Mouse (Mus musculus) stomach, embryonic 15.5 days (tissue): ENCODE results near the gene Bcl9l. TPM values are rescaled to one million over a fixed set of nuclear protein-coding genes. Genes with fewer than 3 reads are reported as not detected.

Source experiments
- ATAC-seq: fragments of 200-750 bp; cut with Nextera tagmentation; 2 replicates; pipeline ENCODE4 v1.8.0; 2017; ENCODE audit warnings: low read depth, moderate number of reproducible peaks, moderate TSS enrichment; ENCODE audit not compliant: insufficient read depth, low FRiP score
- H3K27ac ChIP-seq: fragments of 300-500 bp; sonication (generic); 2 replicates; pipeline ENCODE4 v1.5.1; 2015; ENCODE audit warnings: mild to moderate bottlenecking, inconsistent platforms
- H3K27me3 ChIP-seq: fragments of 300-500 bp; sonication (generic); replicated peaks from 2 replicates; pipeline ENCODE4 v1.6.1; 2015; ENCODE audit warnings: inconsistent platforms
- H3K36me3 ChIP-seq: fragments of 300-500 bp; sonication (generic); 2 replicates; pipeline ENCODE4 v1.6.1; 2015; ENCODE audit warnings: inconsistent platforms
- H3K4me1 ChIP-seq: fragments of 300-500 bp; sonication (generic); 2 replicates; pipeline ENCODE4 v1.6.1; 2015; ENCODE audit warnings: inconsistent platforms
- H3K4me2 ChIP-seq: fragments of 300-500 bp; sonication (generic); 2 replicates; pipeline ENCODE4 v1.6.1; 2015; ENCODE audit warnings: mild to moderate bottlenecking, inconsistent platforms
- H3K4me3 ChIP-seq: fragments of 300-500 bp; sonication (generic); replicated peaks from 2 replicates; pipeline ENCODE4 v1.5.1; 2015; ENCODE audit warnings: inconsistent platforms
- H3K9ac ChIP-seq: fragments of 300-500 bp; sonication (generic); 2 replicates; pipeline ENCODE4 v1.6.1; 2015; ENCODE audit warnings: inconsistent platforms
- H3K9me3 ChIP-seq: fragments of 300-500 bp; sonication (generic); 2 replicates; pipeline ENCODE4 v1.6.1; 2016; ENCODE audit warnings: inconsistent platforms
- WGBS: fragments of 180-500 bp; shearing (Covaris S2); methylation state at CpG from one replicate; pipeline ENCODE4 v1.1.7; 2015; 5-methylcytosine and 5-hydroxymethylcytosine counted together
- polyA plus RNA-seq: library from polyadenylated mRNA; unstranded; fragments of >200 nt; fragmentation: Nextera tagmentation; extraction: Ambion mirVana; gene quantifications from 2 replicates; pipeline ENCODE4 v1.2.1, GENCODE M21; 2015

Bcl9l gene
- polyA plus RNA-seq, 1 experiment from 2014 or later, result 12.0 TPM

DNA sequence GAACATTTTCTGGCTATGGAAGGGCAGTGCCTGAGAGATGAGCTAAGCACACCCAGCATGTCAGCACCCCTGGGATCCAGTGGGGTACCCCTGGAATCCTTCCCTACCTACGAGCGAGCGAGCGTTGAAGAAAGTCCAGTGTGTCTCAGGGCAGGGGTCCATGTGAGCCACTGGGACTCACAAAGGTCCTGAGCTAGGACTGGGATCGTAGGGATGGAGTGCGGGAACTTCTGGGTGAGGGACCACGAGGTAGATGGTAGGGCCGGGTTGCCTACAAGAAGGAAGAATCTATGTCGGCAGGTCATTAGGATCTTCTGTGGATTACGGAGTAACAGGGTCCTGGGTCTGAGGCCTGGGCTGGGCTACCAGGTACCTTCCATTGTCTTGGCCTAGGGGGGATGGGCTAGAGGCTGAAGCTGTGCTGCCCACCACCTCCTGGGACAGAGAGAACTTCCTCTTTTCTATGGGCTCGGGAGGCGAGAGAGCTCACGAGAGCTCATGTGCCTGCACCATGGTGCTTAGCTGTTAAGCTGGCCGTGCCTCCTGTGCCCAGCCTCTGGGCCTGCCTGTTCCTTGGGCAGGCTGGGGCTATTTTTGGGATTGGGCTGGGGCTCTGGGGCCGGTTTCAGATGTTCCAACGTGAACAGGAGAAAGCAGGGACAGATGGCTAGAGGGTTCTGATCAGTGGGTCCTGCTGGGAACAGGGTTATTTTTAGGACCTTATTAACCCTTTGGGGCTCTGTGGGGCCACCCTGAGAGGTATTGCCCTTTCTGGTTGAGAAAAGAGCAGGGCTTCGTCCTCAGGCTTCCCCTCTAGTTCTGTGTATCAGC lies 10.2 kb downstream of the Bcl9l start:
- Histone ChIP-seq H3K4me3 (no peak overlapping the region), H3K4me1 (peaks cover 98% of the 10 kb centered on the region), H3K27me3 (no peaks in the 10 kb centered on the region), H3K4me2 (peak overlapping the region; percentile 8; the same call in 1 of the 2 replicates), H3K9me3 (no peaks in the 10 kb centered on the region), H3K27ac (no peak overlapping the region), H3K36me3 (no peaks in the 10 kb centered on the region; the same call in 1 of the 2 replicates), H3K9ac (no peak overlapping the region)
- WGBS, result 69% methylated on average over 17 of the region's 17 CpGs
- no peak for ATAC-seq

DNA sequence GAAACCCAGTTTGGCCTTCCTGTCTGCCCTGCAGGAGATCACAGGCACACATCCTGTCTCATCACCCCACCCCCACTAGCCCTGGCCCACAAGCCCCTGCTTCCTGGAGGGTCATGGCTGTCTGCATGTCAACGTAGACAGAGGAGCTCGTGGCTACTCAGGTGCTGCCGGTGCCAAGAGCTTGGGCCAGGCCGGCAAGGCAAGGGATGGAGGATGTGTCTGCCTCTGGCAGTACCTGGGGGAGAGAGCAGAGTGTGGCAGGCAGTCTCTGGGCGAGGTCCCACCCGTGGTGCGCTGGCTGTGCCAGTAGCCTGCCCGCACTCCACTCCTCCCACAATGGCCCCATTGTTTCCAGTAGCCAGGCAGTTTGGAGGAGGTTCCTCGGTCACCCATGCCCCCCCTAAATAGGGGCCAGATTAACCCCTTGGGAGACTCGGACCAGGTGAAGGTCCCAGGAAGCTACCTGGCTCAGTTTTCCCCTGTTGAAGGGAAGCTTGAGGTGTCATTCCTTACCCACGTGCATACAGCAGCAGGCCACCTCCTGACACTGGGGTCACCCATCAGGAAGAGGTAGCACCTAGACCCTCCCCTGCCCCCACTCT lies 11.7 kb downstream of the Bcl9l start:
- no peak overlapping the region for H3K4me3 ChIP-seq
- peaks cover 95% of the 10 kb centered on the region for H3K4me1 ChIP-seq
- no peak overlapping the region for H3K9ac ChIP-seq
- 25% methylated on average over 11 of the region's 11 CpGs for WGBS
- no peak for ATAC-seq
- no peaks in the 10 kb centered on the region for H3K9me3 ChIP-seq
- no peaks in the 10 kb centered on the region; the same call in 1 of the 2 replicates for H3K36me3 ChIP-seq
- H3K4me2 ChIP-seq, result peak overlapping the region; percentile 11; the same call in 1 of the 2 replicates
- H3K27ac ChIP-seq, result peak overlapping the region; percentile 62
- no peaks in the 10 kb centered on the region for H3K27me3 ChIP-seq

DNA sequence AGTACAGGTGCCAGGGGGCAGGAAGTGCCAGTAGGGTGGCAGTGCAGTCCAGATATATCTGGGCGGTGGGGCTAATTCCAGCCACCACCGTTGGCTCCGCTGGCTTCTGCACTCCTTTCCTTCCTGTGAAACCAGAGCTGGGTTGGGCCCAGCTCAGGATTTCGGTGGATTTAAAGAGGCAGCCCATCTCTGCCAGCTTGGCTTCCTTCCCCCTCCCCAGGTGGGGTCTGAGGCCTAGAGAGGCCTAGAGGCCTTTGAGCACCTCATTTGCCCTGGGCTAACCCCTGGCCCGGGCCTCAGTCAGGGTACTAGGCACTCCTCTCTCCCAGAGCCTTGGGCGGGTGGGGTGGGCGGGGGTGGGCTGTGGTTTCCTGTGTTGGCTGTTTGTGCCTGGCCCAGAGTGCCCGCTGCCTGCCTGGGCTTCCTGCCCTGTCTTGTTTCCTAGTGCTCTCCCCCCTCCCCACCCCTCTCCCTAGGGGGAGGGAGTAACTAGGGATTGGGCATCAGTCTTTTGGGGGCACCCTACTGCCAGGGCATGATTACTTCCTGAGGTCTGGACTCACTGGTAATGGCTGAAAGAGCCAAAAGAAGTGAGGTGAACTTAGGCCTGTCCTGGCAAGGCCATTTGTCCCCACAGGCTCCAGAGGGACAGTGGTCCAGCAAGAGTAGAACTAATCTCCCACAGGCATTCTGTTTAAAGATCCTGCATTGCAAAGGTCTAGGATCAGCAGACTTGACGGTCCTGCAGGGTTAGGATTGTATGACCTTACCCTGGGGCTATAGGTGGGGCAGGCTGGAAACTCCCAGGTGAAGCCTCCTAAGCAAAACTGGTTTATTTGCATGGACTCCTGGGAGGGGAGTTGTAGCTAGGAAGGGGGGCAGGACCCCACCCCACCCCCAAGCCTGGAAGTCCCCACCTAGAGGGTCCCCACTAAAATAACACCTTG lies 12.5 kb downstream of the Bcl9l start:
- Histone ChIP-seq H3K9ac (no peak overlapping the region), H3K27me3 (no peaks in the 10 kb centered on the region), H3K27ac (peak overlapping the region; percentile 62), H3K9me3 (no peaks in the 10 kb centered on the region), H3K4me1 (peaks cover 95% of the 10 kb centered on the region), H3K4me3 (no peak overlapping the region), H3K4me2 (peak overlapping the region; percentile 11; the same call in 1 of the 2 replicates), H3K36me3 (no peaks in the 10 kb centered on the region; the same call in 1 of the 2 replicates)
- 35% methylated on average over 9 of the region's 9 CpGs for WGBS
- ATAC-seq, result no peak

DNA sequence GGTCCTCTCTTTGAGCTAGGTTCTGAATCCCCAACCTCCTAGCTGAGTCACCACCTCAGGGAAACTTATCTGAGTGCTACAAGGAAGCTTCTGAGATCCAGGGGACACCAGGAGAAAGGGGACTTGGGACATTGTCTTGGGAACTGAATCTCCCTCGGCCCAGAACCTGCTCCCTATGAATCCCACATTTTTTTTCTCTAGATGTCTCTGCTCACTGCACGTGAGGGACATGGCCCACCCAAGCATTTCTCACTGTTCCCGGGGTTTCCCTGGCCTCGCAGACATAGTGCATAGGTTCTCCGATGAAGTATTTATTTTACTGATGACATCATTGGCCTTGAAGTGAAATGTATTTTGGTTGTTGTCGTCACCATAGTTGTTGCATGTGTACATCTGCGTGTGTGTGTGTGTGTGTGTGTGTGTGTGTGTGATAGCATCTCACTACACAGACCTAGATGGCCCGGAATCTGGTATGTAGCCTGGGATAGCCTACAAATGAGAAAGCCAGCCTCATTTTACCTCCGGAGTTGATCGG lies 13.3 kb downstream of the Bcl9l start:
- 65% methylated on average over 10 of the region's 10 CpGs for WGBS
- Histone ChIP-seq H3K4me3 (no peak overlapping the region), H3K27me3 (no peaks in the 10 kb centered on the region), H3K9ac (no peak overlapping the region), H3K9me3 (no peaks in the 10 kb centered on the region), H3K4me2 (no peak overlapping the region), H3K27ac (peak overlapping the region; percentile 62), H3K36me3 (no peaks in the 10 kb centered on the region; the same call in 1 of the 2 replicates), H3K4me1 (peaks cover 95% of the 10 kb centered on the region)
- ATAC-seq, result no peak

DNA sequence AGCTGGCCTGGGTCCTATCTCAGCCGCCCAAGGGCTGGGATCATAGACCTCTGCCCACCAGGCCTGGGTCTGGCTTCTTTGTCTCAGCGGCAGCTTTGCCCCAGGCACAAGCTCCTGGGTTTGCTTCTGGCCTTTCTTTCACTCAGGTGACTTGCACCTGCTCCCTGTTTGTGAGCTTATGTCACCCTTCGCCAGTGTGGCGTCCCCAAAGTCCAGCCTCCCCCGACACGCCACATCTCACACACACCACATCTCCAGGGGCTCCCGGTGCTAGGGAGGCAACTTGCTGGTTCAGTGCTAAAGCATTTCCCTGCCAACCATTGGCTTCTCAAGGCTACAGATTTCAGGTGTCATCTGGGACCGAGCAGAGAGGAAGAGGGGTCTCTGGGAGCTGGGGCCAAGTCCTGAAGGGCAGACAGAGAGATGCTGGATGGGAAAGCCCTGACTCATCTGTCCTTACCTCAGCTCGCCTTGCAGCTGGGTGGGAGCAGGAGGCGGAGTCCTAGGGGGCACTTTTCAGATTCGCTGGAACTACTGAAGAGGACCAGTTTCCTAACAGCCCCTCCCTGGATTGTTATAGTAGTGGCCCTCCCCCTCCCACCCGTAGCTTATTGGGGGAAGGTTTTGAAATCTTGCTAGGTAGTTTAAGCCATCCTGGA lies 14.3 kb downstream of the Bcl9l start:
- 49% methylated on average over 12 of the region's 12 CpGs for WGBS
- peak overlapping the region; percentile 87; the same call in 1 of the 2 replicates for H3K4me2 ChIP-seq
- H3K9ac ChIP-seq, result no peak overlapping the region
- H3K27me3 ChIP-seq, result no peaks in the 10 kb centered on the region
- no peaks in the 10 kb centered on the region for H3K9me3 ChIP-seq
- no peak overlapping the region for H3K4me3 ChIP-seq
- peak overlapping the region; percentile 49 for H3K27ac ChIP-seq
- peaks cover 95% of the 10 kb centered on the region for H3K4me1 ChIP-seq
- no peaks in the 10 kb centered on the region for H3K36me3 ChIP-seq
- no peak for ATAC-seq

DNA sequence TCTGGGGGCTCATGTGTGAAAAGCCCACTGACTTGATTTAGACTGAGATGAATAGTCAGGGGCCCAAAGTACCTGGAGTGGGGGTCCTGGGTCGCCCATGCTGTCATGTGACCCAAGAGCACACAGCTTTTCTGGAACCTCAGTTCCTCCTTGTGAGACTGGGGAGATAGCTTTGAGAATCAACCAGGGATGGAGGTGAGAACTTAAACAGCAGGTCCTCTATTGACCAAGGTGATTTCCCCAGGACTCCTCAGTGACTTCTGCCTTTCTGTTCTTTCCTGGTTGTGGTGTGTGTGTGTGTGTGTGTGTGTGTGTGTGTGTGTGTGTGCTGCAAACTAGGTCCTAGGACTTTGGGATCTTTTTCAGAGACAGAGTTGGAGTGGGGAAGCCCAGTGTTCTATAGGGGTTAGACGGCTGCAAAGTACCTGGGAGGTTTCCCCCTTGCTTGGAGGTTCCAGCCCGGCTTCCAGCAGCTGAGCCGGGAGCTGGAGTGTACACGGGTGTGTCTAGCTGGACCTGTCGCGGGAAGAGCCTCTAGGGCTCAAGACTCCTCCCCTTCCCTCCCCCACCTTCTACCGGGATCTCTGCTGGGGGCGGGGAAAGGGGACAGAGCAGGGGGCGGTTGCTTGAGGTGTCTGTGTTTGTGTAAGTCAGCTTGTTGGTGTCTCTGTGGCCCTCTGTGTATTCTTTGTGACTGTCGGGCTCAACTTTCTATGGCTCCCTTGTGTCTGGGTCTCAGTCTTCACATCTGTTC lies 15.2 kb downstream of the Bcl9l start:
- Histone ChIP-seq H3K4me2 (peak overlapping the region; percentile 87), H3K4me3 (peak overlapping the region; percentile 44), H3K27ac (peak overlapping the region; percentile 94), H3K27me3 (no peaks in the 10 kb centered on the region), H3K9ac (peak overlapping the region; percentile 32; the same call in 1 of the 2 replicates), H3K9me3 (no peaks in the 10 kb centered on the region), H3K36me3 (peaks cover 7% of the 10 kb centered on the region; the same call in 1 of the 2 replicates), H3K4me1 (peaks cover 88% of the 10 kb centered on the region)
- peak; percentile 23 for ATAC-seq
- 1% methylated on average over 11 of the region's 11 CpGs for WGBS

DNA sequence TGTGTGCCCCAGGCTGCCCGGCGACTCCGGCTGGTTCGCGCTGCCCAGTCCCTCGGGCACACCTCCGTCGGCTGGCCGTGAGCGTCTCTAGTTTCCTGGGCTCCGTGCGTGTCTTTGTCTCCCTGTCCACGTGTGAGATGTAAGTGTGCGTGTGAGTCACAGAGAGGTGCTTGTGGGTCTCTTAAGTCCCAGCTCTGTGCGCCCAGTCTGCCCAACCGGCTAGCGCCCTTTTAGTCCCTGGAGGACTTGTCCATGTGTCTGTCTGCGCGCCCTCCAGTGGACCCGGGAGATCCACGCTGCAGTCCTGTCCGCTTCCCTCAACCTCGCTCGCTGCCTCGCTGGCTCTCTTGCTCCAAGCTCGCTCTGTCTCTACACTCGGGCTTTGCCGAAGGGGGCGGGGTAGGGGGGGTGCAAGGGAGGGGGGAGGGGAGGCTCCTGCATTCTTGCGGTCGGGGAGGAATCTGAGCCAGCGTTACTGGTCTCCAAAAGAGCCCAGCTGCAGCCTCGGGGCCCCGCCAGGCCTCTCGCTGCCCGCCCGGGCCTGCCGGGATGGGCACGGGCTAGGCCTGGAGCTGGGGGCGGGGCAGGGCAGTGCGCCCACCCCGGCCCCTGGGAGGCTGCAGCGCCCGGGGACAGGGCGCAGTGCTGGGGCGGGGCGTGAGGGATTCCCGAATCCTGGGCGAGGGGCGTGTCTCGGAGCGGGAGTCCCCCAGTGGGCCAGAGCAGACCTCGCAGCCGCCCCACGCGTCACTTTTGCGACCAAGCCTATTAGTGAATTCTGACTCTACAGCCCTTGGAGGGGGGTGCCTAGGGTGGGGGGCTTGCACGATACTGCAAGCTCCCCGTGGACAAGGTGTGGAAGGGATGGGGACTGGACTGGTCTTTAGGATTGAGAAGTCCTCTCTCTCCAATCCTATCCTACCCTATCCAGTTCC lies 16.1 kb downstream of the Bcl9l start:
- no peaks in the 10 kb centered on the region for H3K27me3 ChIP-seq
- peak overlapping the region; percentile 87 for H3K4me2 ChIP-seq
- H3K36me3 ChIP-seq, result peaks cover 12% of the 10 kb centered on the region; the same call in 1 of the 2 replicates
- peak; percentile 64 for ATAC-seq
- peaks cover 79% of the 10 kb centered on the region for H3K4me1 ChIP-seq
- 1% methylated on average over 55 of the region's 59 CpGs for WGBS
- peak overlapping the region; percentile 94 for H3K27ac ChIP-seq
- no peaks in the 10 kb centered on the region for H3K9me3 ChIP-seq
- H3K4me3 ChIP-seq, result peak overlapping the region; percentile 44
- peak overlapping the region; percentile 32; the same call in 1 of the 2 replicates for H3K9ac ChIP-seq

DNA sequence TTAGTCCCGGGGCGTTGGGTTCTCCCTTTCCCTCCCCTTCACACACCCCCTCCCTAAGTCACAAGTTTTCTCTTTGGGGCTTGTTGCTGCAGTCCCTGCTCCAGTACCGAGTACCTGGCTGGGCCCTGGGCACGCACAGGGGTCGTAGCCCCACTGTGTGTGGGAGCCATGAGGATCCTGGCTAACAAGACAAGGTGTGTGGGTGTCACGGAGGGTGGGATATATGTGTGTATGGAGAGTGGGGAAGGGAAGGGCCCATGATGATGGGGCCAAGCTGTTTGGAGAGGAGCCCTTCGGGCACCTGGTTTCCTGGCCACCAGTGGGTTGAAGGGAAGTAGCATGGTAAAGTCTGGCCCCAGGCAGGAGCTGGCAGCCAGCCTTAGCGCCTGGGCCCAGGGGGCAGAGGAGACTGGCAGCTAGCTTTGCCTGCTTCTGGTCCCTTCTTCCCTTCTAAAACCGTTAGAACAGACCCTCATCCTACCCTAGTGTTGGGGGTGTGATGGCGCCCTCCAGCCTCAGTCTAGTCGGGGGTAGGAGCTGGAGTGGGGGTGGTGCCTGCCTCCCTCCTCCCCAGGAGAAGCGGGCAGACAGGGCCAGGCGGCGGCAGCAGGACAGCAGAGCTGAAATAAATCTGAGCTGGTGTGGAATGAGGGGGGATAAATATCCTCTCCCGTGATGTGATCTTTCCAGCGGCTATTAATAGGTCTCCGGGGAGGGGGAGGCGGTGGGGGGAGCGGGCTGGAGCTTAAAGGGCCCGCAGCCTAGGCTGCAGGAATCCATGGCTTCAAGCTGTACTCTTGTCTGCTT lies 16.9 kb downstream of the Bcl9l start:
- Histone ChIP-seq H3K4me2 (peak overlapping the region; percentile 87), H3K4me1 (peaks cover 70% of the 10 kb centered on the region), H3K27ac (peak overlapping the region; percentile 94), H3K36me3 (peaks cover 12% of the 10 kb centered on the region; the same call in 1 of the 2 replicates), H3K27me3 (no peaks in the 10 kb centered on the region), H3K9me3 (no peaks in the 10 kb centered on the region), H3K9ac (peak overlapping the region; percentile 6; the same call in 1 of the 2 replicates), H3K4me3 (peak overlapping the region; percentile 44)
- ATAC-seq, result peak; percentile 8; the same call in 1 of the 2 replicates
- 15% methylated on average over 20 of the region's 20 CpGs for WGBS

DNA sequence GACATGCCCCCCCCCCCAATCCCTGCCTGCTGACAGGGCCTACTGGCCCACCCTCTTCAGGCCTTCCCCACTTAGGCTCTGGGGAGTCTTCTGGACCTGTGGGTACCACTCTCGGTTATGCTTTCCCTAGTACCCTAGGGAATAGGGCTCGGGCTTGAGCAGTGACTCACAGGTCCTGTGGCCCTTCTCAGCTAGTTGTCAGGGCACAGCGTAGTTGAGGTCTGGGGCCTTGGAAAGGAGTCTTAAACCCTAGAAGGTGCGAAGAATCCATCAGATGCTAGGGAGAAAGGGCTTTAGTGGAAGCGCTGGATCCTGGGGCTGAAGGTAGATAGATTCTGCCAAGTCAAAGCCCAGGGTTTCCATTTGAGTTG lies 17.5 kb downstream of the Bcl9l start:
- Histone ChIP-seq H3K4me2 (peak overlapping the region; percentile 87), H3K27me3 (no peaks in the 10 kb centered on the region), H3K4me3 (peak overlapping the region; percentile 44; the same call in 1 of the 2 replicates), H3K9me3 (no peaks in the 10 kb centered on the region), H3K9ac (no peak overlapping the region), H3K27ac (peak overlapping the region; percentile 94), H3K4me1 (peaks cover 65% of the 10 kb centered on the region), H3K36me3 (peaks cover 15% of the 10 kb centered on the region)
- no peak for ATAC-seq
- WGBS, result 23% methylated on average over 5 of the region's 5 CpGs
